Mouse (Mus musculus): ENCODE results near the gene Ttc23. TPM values are rescaled to one million over a fixed set of nuclear protein-coding genes. Genes with fewer than 3 reads are reported as not detected.

Ttc23 gene
- polyA plus RNA-seq, 1 experiment from 2014 or later, result 64.9 TPM

GRCm38 (mm10) chr7:67648376-67648775, 1.2 kb downstream of the Ttc23 start:
- DNase-seq (ENCODE audit: low spot score) (no peak), ATAC-seq (ENCODE audit: insufficient number of reproducible peaks, low FRiP score, low TSS enrichment, low read depth) (no peak)
- 77% methylated on average over 4 of the region's 4 CpGs for WGBS
- no peaks in the 10 kb centered on the region for H3K9me3 ChIP-seq (ENCODE audit: control insufficient read depth, low read length)
- H3K27me3 ChIP-seq (ENCODE audit: control insufficient read depth, insufficient read depth, low read length), result no peaks in the 10 kb centered on the region
- H3K4me1 ChIP-seq (ENCODE audit: control insufficient read depth, insufficient read depth, low read length), result peaks cover 12% of the 10 kb centered on the region; the same call in 1 of the 2 replicates
- peak overlapping the region; percentile 55 for H3K4me3 ChIP-seq (ENCODE audit: low read depth, low read length)
- no peaks in the 10 kb centered on the region for H3K36me3 ChIP-seq (ENCODE audit: control insufficient read depth, insufficient read depth, low read length)
- peak overlapping the region; percentile 56 for H3K4me2 ChIP-seq (ENCODE audit: low read depth, severe bottlenecking)
- no peak overlapping the region for H3K9ac ChIP-seq (ENCODE audit: low read length)
- H3K27ac ChIP-seq (replicated peaks; ENCODE audit: low read depth, low read length), result no peak overlapping the region

- ATAC-seq (ENCODE audit: insufficient number of reproducible peaks, low FRiP score, low TSS enrichment, low read depth) (no peak), DNase-seq (ENCODE audit: low spot score) (no peak)
- peaks cover 9% of the 10 kb centered on the region; the same call in 1 of the 2 replicates for H3K4me1 ChIP-seq (ENCODE audit: control insufficient read depth, insufficient read depth, low read length)
- no peak overlapping the region for H3K27ac ChIP-seq (replicated peaks; ENCODE audit: low read depth, low read length)
- H3K27me3 ChIP-seq (ENCODE audit: control insufficient read depth, insufficient read depth, low read length), result no peaks in the 10 kb centered on the region
- no peaks in the 10 kb centered on the region for H3K36me3 ChIP-seq (ENCODE audit: control insufficient read depth, insufficient read depth, low read length)
- H3K4me3 ChIP-seq (ENCODE audit: low read depth, low read length), result no peak overlapping the region
- 47% methylated on average over 5 of the region's 5 CpGs for WGBS
- H3K9ac ChIP-seq (ENCODE audit: low read length), result no peak overlapping the region
- no peaks in the 10 kb centered on the region for H3K9me3 ChIP-seq (ENCODE audit: control insufficient read depth, low read length)
- H3K4me2 ChIP-seq (ENCODE audit: low read depth, severe bottlenecking), result no peak overlapping the region
Measured at GRCm38 (mm10) chr7:67652211-67652610, 5.0 kb downstream of the Ttc23 start.

- Histone ChIP-seq H3K27me3 (ENCODE audit: control insufficient read depth, insufficient read depth, low read length) (no peaks in the 10 kb centered on the region), H3K4me2 (ENCODE audit: low read depth, severe bottlenecking) (no peak overlapping the region), H3K4me3 (ENCODE audit: low read depth, low read length) (no peak overlapping the region), H3K27ac (replicated peaks; ENCODE audit: low read depth, low read length) (no peak overlapping the region; the same call in 1 of the 2 replicates), H3K9ac (ENCODE audit: low read length) (no peak overlapping the region), H3K9me3 (ENCODE audit: control insufficient read depth, low read length) (no peaks in the 10 kb centered on the region), H3K4me1 (ENCODE audit: control insufficient read depth, insufficient read depth, low read length) (peaks cover 4% of the 10 kb centered on the region; the same call in 1 of the 2 replicates), H3K36me3 (ENCODE audit: control insufficient read depth, insufficient read depth, low read length) (no peaks in the 10 kb centered on the region)
- ATAC-seq (ENCODE audit: insufficient number of reproducible peaks, low FRiP score, low TSS enrichment, low read depth) (no peak), DNase-seq (ENCODE audit: low spot score) (no peak)
- 82% methylated on average over 7 of the region's 7 CpGs for WGBS
Measured at GRCm38 (mm10) chr7:67654668-67655067, 7.5 kb downstream of the Ttc23 start.

GRCm38 (mm10) chr7:67655186-67655585, 8.0 kb downstream of the Ttc23 start:
- ATAC-seq (ENCODE audit: insufficient number of reproducible peaks, low FRiP score, low TSS enrichment, low read depth) (0 out of 2 replicates have a peak, but pooled peaks have one; percentile 51), DNase-seq (ENCODE audit: low spot score) (peak; percentile 60)
- no peak overlapping the region; the same call in 1 of the 2 replicates for H3K4me3 ChIP-seq (ENCODE audit: low read depth, low read length)
- H3K4me1 ChIP-seq (ENCODE audit: control insufficient read depth, insufficient read depth, low read length), result no peaks in the 10 kb centered on the region; the same call in 1 of the 2 replicates
- no peaks in the 10 kb centered on the region for H3K36me3 ChIP-seq (ENCODE audit: control insufficient read depth, insufficient read depth, low read length)
- no peaks in the 10 kb centered on the region for H3K27me3 ChIP-seq (ENCODE audit: control insufficient read depth, insufficient read depth, low read length)
- H3K27ac ChIP-seq (replicated peaks; ENCODE audit: low read depth, low read length), result peak overlapping the region; percentile 48
- no peak overlapping the region for H3K9ac ChIP-seq (ENCODE audit: low read length)
- 8% methylated on average over 1 of the region's 1 CpGs for WGBS
- peak overlapping the region; percentile 15; the same call in 1 of the 2 replicates for H3K4me2 ChIP-seq (ENCODE audit: low read depth, severe bottlenecking)
- no peaks in the 10 kb centered on the region for H3K9me3 ChIP-seq (ENCODE audit: control insufficient read depth, low read length)

- H3K27ac ChIP-seq (replicated peaks; ENCODE audit: low read depth, low read length), result no peak overlapping the region
- no peaks in the 10 kb centered on the region for H3K36me3 ChIP-seq (ENCODE audit: control insufficient read depth, insufficient read depth, low read length)
- no peak overlapping the region for H3K4me2 ChIP-seq (ENCODE audit: low read depth, severe bottlenecking)
- 92% methylated on average over 4 of the region's 4 CpGs for WGBS
- DNase-seq (ENCODE audit: low spot score) (no peak), ATAC-seq (ENCODE audit: insufficient number of reproducible peaks, low FRiP score, low TSS enrichment, low read depth) (no peak)
- no peak overlapping the region for H3K4me3 ChIP-seq (ENCODE audit: low read depth, low read length)
- H3K9ac ChIP-seq (ENCODE audit: low read length), result no peak overlapping the region
- H3K9me3 ChIP-seq (ENCODE audit: control insufficient read depth, low read length), result no peaks in the 10 kb centered on the region
- no peaks in the 10 kb centered on the region; the same call in 1 of the 2 replicates for H3K4me1 ChIP-seq (ENCODE audit: control insufficient read depth, insufficient read depth, low read length)
- no peaks in the 10 kb centered on the region for H3K27me3 ChIP-seq (ENCODE audit: control insufficient read depth, insufficient read depth, low read length)
Measured at GRCm38 (mm10) chr7:67658110-67658509, 10.9 kb downstream of the Ttc23 start.

GRCm38 (mm10) chr7:67662424-67662823, 15.2 kb downstream of the Ttc23 start:
- Histone ChIP-seq H3K9me3 (ENCODE audit: control insufficient read depth, low read length) (no peaks in the 10 kb centered on the region), H3K4me3 (ENCODE audit: low read depth, low read length) (no peak overlapping the region), H3K4me1 (ENCODE audit: control insufficient read depth, insufficient read depth, low read length) (no peaks in the 10 kb centered on the region), H3K9ac (ENCODE audit: low read length) (no peak overlapping the region), H3K27ac (replicated peaks; ENCODE audit: low read depth, low read length) (no peak overlapping the region), H3K27me3 (ENCODE audit: control insufficient read depth, insufficient read depth, low read length) (no peaks in the 10 kb centered on the region), H3K4me2 (ENCODE audit: low read depth, severe bottlenecking) (no peak overlapping the region), H3K36me3 (ENCODE audit: control insufficient read depth, insufficient read depth, low read length) (peaks cover 3% of the 10 kb centered on the region; the same call in 1 of the 2 replicates)
- ATAC-seq (ENCODE audit: insufficient number of reproducible peaks, low FRiP score, low TSS enrichment, low read depth) (no peak), DNase-seq (ENCODE audit: low spot score) (no peak)
- WGBS, result 69% methylated on average over 5 of the region's 5 CpGs

- H3K36me3 ChIP-seq (ENCODE audit: control insufficient read depth, insufficient read depth, low read length), result peaks cover 3% of the 10 kb centered on the region; the same call in 1 of the 2 replicates
- no peak for DNase-seq (ENCODE audit: low spot score)
- no peak overlapping the region for H3K9ac ChIP-seq (ENCODE audit: low read length)
- H3K4me2 ChIP-seq (ENCODE audit: low read depth, severe bottlenecking), result no peak overlapping the region
- no peaks in the 10 kb centered on the region for H3K27me3 ChIP-seq (ENCODE audit: control insufficient read depth, insufficient read depth, low read length)
- no peak for ATAC-seq (ENCODE audit: insufficient number of reproducible peaks, low FRiP score, low TSS enrichment, low read depth)
- no peaks in the 10 kb centered on the region for H3K9me3 ChIP-seq (ENCODE audit: control insufficient read depth, low read length)
- WGBS, result 81% methylated on average over 14 of the region's 14 CpGs
- H3K27ac ChIP-seq (replicated peaks; ENCODE audit: low read depth, low read length), result no peak overlapping the region
- no peaks in the 10 kb centered on the region for H3K4me1 ChIP-seq (ENCODE audit: control insufficient read depth, insufficient read depth, low read length)
- H3K4me3 ChIP-seq (ENCODE audit: low read depth, low read length), result no peak overlapping the region
Measured at GRCm38 (mm10) chr7:67663981-67664694, 16.9 kb downstream of the Ttc23 start.

- no peak for DNase-seq (ENCODE audit: low spot score)
Measured at GRCm38 (mm10) chr7:67670965-67671364, 23.8 kb downstream of the Ttc23 start.

More at GRCm38 (mm10) chr7:67670965-67671364, 23.8 kb downstream of the Ttc23 start:
- Histone ChIP-seq H3K27me3 (ENCODE audit: control insufficient read depth, insufficient read depth, low read length) (no peaks in the 10 kb centered on the region), H3K4me3 (ENCODE audit: low read depth, low read length) (no peak overlapping the region), H3K9me3 (ENCODE audit: control insufficient read depth, low read length) (no peaks in the 10 kb centered on the region), H3K4me2 (ENCODE audit: low read depth, severe bottlenecking) (no peak overlapping the region), H3K27ac (replicated peaks; ENCODE audit: low read depth, low read length) (no peak overlapping the region), H3K36me3 (ENCODE audit: control insufficient read depth, insufficient read depth, low read length) (peaks cover 12% of the 10 kb centered on the region; the same call in 1 of the 2 replicates), H3K4me1 (ENCODE audit: control insufficient read depth, insufficient read depth, low read length) (no peaks in the 10 kb centered on the region), H3K9ac (ENCODE audit: low read length) (no peak overlapping the region)
- no peak for ATAC-seq (ENCODE audit: insufficient number of reproducible peaks, low FRiP score, low TSS enrichment, low read depth)
- WGBS, result 84% methylated on average over 1 of the region's 1 CpGs
